Mouse (Mus musculus): ENCODE data around the gene Ms4a4a. TPM values are rescaled to one million over a fixed set of nuclear protein-coding genes. Genes with fewer than 3 reads are reported as not detected.
A peak's percentile ranks its signal among the peaks of the same experiment; 100 is the strongest.

The Ms4a4a gene
- 1.6 TPM in 1 of 2 replicates, not detected in the other for polyA plus RNA-seq (2014; fragmentation: Nextera tagmentation; extraction: Ambion mirVana)

DNA sequence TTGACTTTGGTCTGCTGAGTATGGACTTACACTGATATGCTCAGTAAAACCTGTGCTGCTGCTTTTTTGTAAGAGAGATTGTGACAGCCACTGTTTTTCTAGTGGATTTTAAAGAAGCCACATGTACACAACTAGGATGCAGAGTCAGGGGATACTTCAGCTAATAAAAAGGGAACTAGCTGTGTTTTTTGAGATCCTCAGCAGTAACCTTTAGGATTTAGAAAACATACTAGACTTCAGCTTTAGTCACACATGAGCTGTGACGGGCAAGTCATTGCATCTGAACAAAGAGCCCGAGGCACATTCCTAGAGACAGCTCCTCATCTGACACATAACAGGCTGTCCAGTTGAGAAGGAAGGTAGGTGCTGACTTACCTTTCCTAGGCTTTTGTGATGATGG is at the start of gene Ms4a4a:
Ms4a4a (plus strand) TSS at position 251 of the 400 bp plus-strand sequence.
- no peak for ATAC-seq (ENCODE audit: low FRiP score, low TSS enrichment)

DNA sequence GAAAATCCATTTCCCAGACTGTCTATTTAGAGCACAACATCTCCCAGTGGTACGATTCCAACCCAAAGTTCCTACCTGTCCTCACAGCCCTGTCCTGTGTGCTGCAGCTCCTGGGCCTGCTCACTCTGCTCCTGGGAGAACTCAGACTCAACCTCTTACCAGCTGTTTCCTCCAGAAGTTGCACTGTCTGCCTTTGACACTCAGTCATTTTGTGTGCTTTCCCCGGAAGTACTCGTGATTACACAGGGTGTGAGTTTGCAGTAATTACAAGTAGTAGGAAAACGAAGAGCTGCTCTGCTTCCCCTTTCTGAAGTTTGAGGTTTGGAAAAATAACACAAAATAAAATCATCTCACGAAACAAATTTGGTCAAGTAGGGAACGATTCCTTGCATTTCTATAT is 39.4 kb upstream of the Ms4a4a start, which contains the start of gene Ms4a7:
Ms4a7 (minus strand) TSS at position 215 of the 400 bp plus-strand sequence.
- Histone ChIP-seq H3K4me1 (ENCODE audit: control insufficient read depth, insufficient read depth, low read length) (no peaks in the 10 kb centered on the region), H3K9ac (replicated peaks; ENCODE audit: low read length) (no peak within 1 kb of the TSS), H3K27ac (replicated peaks; ENCODE audit: low read depth, low read length) (no peak within 1 kb of the TSS), H3K27me3 (ENCODE audit: control insufficient read depth, insufficient read depth, low read length) (no peaks in the 10 kb centered on the region), H3K9me3 (ENCODE audit: control insufficient read depth, low read length) (no peaks in the 10 kb centered on the region), H3K36me3 (ENCODE audit: control insufficient read depth, insufficient read depth, low read length) (no peaks in the 10 kb centered on the region), H3K4me2 (ENCODE audit: low read length) (no peak within 1 kb of the TSS), H3K4me3 (replicated peaks; ENCODE audit: low read depth, low read length) (no peak within 1 kb of the TSS)
- no peak for DNase-seq
- 93% methylated on average over 6 of the region's 6 CpGs for WGBS
- ATAC-seq (ENCODE audit: low FRiP score, low TSS enrichment): no peak

More for the DNA sequence above, at the start of gene Ms4a4a:
- no peak within 1 kb of the TSS for H3K9ac ChIP-seq (replicated peaks; ENCODE audit: low read length)
- H3K4me2 ChIP-seq (ENCODE audit: low read length): no peak within 1 kb of the TSS
- H3K9me3 ChIP-seq (ENCODE audit: control insufficient read depth, low read length): no peaks in the 10 kb centered on the region
- WGBS: 82% methylated on average over 2 of the region's 2 CpGs
- H3K27ac ChIP-seq (replicated peaks; ENCODE audit: low read depth, low read length): no peak within 1 kb of the TSS
- H3K36me3 ChIP-seq (ENCODE audit: control insufficient read depth, insufficient read depth, low read length): no peaks in the 10 kb centered on the region
- no peak for DNase-seq
- H3K27me3 ChIP-seq (ENCODE audit: control insufficient read depth, insufficient read depth, low read length): no peaks in the 10 kb centered on the region
- no peak within 1 kb of the TSS for H3K4me3 ChIP-seq (replicated peaks; ENCODE audit: low read depth, low read length)
- H3K4me1 ChIP-seq (ENCODE audit: control insufficient read depth, insufficient read depth, low read length): no peaks in the 10 kb centered on the region

GRCm38 (mm10) chr19:11343147-11343546 is 32.2 kb upstream of the Ms4a4a start:
- Histone ChIP-seq H3K27ac (replicated peaks; ENCODE audit: low read depth, low read length) (no peak overlapping the region), H3K4me3 (replicated peaks; ENCODE audit: low read depth, low read length) (no peak overlapping the region), H3K27me3 (ENCODE audit: control insufficient read depth, insufficient read depth, low read length) (no peaks in the 10 kb centered on the region), H3K9ac (replicated peaks; ENCODE audit: low read length) (no peak overlapping the region), H3K4me2 (ENCODE audit: low read length) (no peak overlapping the region), H3K4me1 (ENCODE audit: control insufficient read depth, insufficient read depth, low read length) (no peaks in the 10 kb centered on the region), H3K9me3 (ENCODE audit: control insufficient read depth, low read length) (no peaks in the 10 kb centered on the region), H3K36me3 (ENCODE audit: control insufficient read depth, insufficient read depth, low read length) (no peaks in the 10 kb centered on the region)
- ATAC-seq (ENCODE audit: low FRiP score, low TSS enrichment) (no peak), DNase-seq (no peak)

DNA sequence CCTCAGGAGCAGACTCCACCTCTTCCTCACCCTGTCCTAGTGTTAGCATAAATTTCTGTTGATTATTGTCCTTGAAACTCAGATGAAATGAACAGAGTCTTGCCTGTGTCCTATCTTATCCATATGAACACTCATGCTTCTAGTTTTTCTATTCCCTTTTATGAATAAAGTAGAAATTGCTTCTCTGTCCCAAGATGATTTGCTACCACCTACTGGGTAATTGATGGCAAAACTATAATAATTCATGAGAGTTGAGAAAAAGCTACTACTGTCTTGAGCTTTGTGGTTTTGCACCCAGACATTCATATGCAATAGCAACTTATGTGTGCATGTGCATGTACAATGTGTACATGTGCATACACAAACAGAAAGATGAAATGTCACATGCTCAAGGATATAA is 31.3 kb upstream of the Ms4a4a start:
- no peaks in the 10 kb centered on the region for H3K9me3 ChIP-seq (ENCODE audit: control insufficient read depth, low read length)
- ATAC-seq (ENCODE audit: low FRiP score, low TSS enrichment) (no peak), DNase-seq (no peak)
- no peak overlapping the region for H3K4me3 ChIP-seq (replicated peaks; ENCODE audit: low read depth, low read length)
- no peaks in the 10 kb centered on the region for H3K27me3 ChIP-seq (ENCODE audit: control insufficient read depth, insufficient read depth, low read length)
- no peaks in the 10 kb centered on the region for H3K36me3 ChIP-seq (ENCODE audit: control insufficient read depth, insufficient read depth, low read length)
- no peak overlapping the region for H3K4me2 ChIP-seq (ENCODE audit: low read length)
- no peak overlapping the region for H3K9ac ChIP-seq (replicated peaks; ENCODE audit: low read length)
- no peak overlapping the region for H3K27ac ChIP-seq (replicated peaks; ENCODE audit: low read depth, low read length)
- H3K4me1 ChIP-seq (ENCODE audit: control insufficient read depth, insufficient read depth, low read length): no peaks in the 10 kb centered on the region

DNA sequence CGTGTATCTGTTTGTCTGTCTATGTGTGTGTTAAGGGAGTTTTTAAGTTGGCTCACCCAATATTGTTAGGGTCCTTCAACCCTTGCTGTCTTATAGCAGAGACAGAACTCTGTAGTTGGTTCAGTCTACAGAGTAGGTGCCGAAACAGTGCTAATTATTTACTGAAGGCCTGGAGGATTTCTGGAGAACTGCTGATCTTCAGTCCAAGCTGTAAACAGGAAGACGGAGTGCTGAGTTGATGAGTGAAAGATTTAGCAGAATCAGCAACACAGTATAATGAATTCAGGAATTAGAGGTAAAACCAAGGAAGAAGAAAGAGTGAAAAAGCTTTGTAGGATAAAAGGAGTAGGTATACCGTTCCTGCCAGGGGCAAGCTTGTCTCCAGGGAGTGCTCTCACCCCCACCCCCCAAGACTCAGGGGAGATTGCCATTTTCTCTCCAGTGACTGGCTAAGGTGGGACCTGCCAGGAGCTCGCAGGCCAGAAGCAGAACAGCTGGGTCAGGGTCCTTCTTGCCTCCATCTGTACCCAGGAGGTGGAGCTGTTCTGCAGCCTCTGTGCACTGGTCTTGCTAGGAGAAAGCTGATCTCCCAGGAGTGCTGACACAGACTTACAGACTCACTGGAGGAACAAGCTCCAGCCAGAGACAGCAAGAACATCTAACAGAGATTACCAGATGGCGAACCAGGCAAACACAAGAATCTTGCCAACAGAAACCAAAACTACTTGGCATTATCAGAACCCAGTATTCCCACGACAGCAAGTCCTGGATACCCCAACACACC is 25.4 kb upstream of the Ms4a4a start:
- ATAC-seq (ENCODE audit: low FRiP score, low TSS enrichment) (no peak), DNase-seq (peak; percentile 17)
- no peak overlapping the region for H3K4me2 ChIP-seq (ENCODE audit: low read length)
- WGBS: 62% methylated on average over 7 of the region's 7 CpGs
- no peaks in the 10 kb centered on the region for H3K4me1 ChIP-seq (ENCODE audit: control insufficient read depth, insufficient read depth, low read length)
- no peaks in the 10 kb centered on the region for H3K36me3 ChIP-seq (ENCODE audit: control insufficient read depth, insufficient read depth, low read length)
- no peaks in the 10 kb centered on the region for H3K27me3 ChIP-seq (ENCODE audit: control insufficient read depth, insufficient read depth, low read length)
- H3K4me3 ChIP-seq (replicated peaks; ENCODE audit: low read depth, low read length): no peak overlapping the region
- no peak overlapping the region for H3K27ac ChIP-seq (replicated peaks; ENCODE audit: low read depth, low read length)
- no peak overlapping the region for H3K9ac ChIP-seq (replicated peaks; ENCODE audit: low read length)
- no peaks in the 10 kb centered on the region for H3K9me3 ChIP-seq (ENCODE audit: control insufficient read depth, low read length)

DNA sequence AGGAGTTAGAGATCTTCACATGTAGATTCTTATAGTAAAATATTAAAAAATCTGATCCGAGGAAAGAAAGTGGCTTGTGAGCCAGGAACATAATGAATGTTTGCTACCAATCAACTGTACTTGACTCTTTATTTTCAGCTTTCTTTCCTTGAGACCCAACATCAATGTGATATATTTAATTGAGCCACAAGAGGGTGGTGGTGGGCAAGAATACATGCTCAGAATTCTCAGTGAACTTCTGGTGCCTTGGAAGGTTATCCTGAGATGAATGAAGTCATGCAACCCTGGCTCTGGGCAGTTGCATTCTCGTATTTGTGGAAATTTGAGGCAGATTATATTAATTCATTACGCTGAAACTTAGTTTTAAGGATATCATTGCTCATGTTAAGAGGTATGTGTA is 23.4 kb upstream of the Ms4a4a start:
- DNase-seq (peak; percentile 7), ATAC-seq (ENCODE audit: low FRiP score, low TSS enrichment) (no peak)
- H3K4me1 ChIP-seq (ENCODE audit: control insufficient read depth, insufficient read depth, low read length): no peaks in the 10 kb centered on the region
- H3K4me2 ChIP-seq (ENCODE audit: low read length): no peak overlapping the region
- H3K4me3 ChIP-seq (replicated peaks; ENCODE audit: low read depth, low read length): no peak overlapping the region
- no peaks in the 10 kb centered on the region for H3K27me3 ChIP-seq (ENCODE audit: control insufficient read depth, insufficient read depth, low read length)
- H3K9ac ChIP-seq (replicated peaks; ENCODE audit: low read length): no peak overlapping the region
- no peak overlapping the region for H3K27ac ChIP-seq (replicated peaks; ENCODE audit: low read depth, low read length)
- no peaks in the 10 kb centered on the region for H3K36me3 ChIP-seq (ENCODE audit: control insufficient read depth, insufficient read depth, low read length)
- H3K9me3 ChIP-seq (ENCODE audit: control insufficient read depth, low read length): no peaks in the 10 kb centered on the region
- 60% methylated on average over 3 of the region's 3 CpGs for WGBS

GRCm38 (mm10) chr19:11355730-11356129 is 19.6 kb upstream of the Ms4a4a start:
- Histone ChIP-seq H3K4me2 (ENCODE audit: low read length) (no peak overlapping the region), H3K9me3 (ENCODE audit: control insufficient read depth, low read length) (no peaks in the 10 kb centered on the region), H3K27ac (replicated peaks; ENCODE audit: low read depth, low read length) (no peak overlapping the region), H3K9ac (replicated peaks; ENCODE audit: low read length) (no peak overlapping the region), H3K27me3 (ENCODE audit: control insufficient read depth, insufficient read depth, low read length) (no peaks in the 10 kb centered on the region), H3K36me3 (ENCODE audit: control insufficient read depth, insufficient read depth, low read length) (no peaks in the 10 kb centered on the region), H3K4me3 (replicated peaks; ENCODE audit: low read depth, low read length) (no peak overlapping the region), H3K4me1 (ENCODE audit: control insufficient read depth, insufficient read depth, low read length) (no peaks in the 10 kb centered on the region)
- ATAC-seq (ENCODE audit: low FRiP score, low TSS enrichment) (no peak), DNase-seq (no peak)
- 87% methylated on average over 7 of the region's 7 CpGs for WGBS

DNA sequence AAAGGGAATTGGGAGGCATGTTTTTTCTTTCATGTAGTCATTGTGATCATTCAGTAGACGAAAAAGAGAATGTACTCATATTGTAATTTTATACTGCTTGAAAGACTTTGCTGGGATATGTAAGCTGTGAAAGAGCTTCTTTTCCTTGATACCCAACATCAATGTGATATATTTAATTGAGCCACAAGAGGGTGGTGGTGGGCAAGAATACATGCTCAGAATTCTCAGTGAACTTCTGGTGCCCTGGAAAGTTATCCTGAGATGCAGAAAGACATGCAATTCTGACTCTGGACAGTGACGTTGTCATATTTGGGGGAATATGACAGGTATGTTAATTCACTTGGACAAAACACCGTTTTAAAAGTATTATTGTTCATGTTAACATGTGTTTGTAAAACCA is 15.2 kb upstream of the Ms4a4a start:
- no peak for ATAC-seq (ENCODE audit: low FRiP score, low TSS enrichment)
- DNase-seq: peak; percentile 11
- Histone ChIP-seq H3K9ac (replicated peaks; ENCODE audit: low read length) (no peak overlapping the region), H3K27me3 (ENCODE audit: control insufficient read depth, insufficient read depth, low read length) (no peaks in the 10 kb centered on the region), H3K4me1 (ENCODE audit: control insufficient read depth, insufficient read depth, low read length) (no peaks in the 10 kb centered on the region), H3K9me3 (ENCODE audit: control insufficient read depth, low read length) (no peaks in the 10 kb centered on the region), H3K4me3 (replicated peaks; ENCODE audit: low read depth, low read length) (no peak overlapping the region), H3K36me3 (ENCODE audit: control insufficient read depth, insufficient read depth, low read length) (no peaks in the 10 kb centered on the region), H3K27ac (replicated peaks; ENCODE audit: low read depth, low read length) (no peak overlapping the region), H3K4me2 (ENCODE audit: low read length) (no peak overlapping the region)
- 70% methylated on average over 3 of the region's 3 CpGs for WGBS

DNA sequence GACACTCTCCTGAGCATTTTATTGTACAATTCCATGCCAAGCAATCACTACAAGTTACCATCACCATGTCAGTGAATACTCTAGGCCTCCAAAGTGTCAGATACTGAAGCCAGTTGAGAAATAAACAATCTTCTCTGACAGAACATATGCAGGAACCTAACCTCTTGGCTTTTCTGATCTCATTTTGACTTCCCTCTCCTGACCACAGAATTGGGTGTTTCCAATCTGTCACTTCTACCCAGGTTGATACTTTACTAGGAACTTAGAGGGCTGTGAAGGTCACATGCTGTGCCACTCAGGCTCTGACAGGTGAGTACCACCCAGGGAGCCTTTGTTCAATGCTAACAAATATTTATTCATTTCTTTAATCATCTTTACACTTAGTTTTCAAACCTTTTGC is 13.3 kb upstream of the Ms4a4a start:
- H3K4me1 ChIP-seq (ENCODE audit: control insufficient read depth, insufficient read depth, low read length): no peaks in the 10 kb centered on the region
- DNase-seq (no peak), ATAC-seq (ENCODE audit: low FRiP score, low TSS enrichment) (no peak)
- no peak overlapping the region for H3K4me2 ChIP-seq (ENCODE audit: low read length)
- H3K36me3 ChIP-seq (ENCODE audit: control insufficient read depth, insufficient read depth, low read length): no peaks in the 10 kb centered on the region
- H3K4me3 ChIP-seq (replicated peaks; ENCODE audit: low read depth, low read length): no peak overlapping the region
- no peak overlapping the region for H3K9ac ChIP-seq (replicated peaks; ENCODE audit: low read length)
- H3K27me3 ChIP-seq (ENCODE audit: control insufficient read depth, insufficient read depth, low read length): no peaks in the 10 kb centered on the region
- H3K9me3 ChIP-seq (ENCODE audit: control insufficient read depth, low read length): no peaks in the 10 kb centered on the region
- H3K27ac ChIP-seq (replicated peaks; ENCODE audit: low read depth, low read length): no peak overlapping the region

Measured in midbrain, embryonic 14.5 days (tissue).